Mouse (Mus musculus): ENCODE results near the gene Abcf1.
"Not testable (repeated sequence)": the region's sequence is repeated elsewhere in the genome, so short reads cannot be mapped to it uniquely, and the experiment has no call there.

Gene Abcf1

DNA sequence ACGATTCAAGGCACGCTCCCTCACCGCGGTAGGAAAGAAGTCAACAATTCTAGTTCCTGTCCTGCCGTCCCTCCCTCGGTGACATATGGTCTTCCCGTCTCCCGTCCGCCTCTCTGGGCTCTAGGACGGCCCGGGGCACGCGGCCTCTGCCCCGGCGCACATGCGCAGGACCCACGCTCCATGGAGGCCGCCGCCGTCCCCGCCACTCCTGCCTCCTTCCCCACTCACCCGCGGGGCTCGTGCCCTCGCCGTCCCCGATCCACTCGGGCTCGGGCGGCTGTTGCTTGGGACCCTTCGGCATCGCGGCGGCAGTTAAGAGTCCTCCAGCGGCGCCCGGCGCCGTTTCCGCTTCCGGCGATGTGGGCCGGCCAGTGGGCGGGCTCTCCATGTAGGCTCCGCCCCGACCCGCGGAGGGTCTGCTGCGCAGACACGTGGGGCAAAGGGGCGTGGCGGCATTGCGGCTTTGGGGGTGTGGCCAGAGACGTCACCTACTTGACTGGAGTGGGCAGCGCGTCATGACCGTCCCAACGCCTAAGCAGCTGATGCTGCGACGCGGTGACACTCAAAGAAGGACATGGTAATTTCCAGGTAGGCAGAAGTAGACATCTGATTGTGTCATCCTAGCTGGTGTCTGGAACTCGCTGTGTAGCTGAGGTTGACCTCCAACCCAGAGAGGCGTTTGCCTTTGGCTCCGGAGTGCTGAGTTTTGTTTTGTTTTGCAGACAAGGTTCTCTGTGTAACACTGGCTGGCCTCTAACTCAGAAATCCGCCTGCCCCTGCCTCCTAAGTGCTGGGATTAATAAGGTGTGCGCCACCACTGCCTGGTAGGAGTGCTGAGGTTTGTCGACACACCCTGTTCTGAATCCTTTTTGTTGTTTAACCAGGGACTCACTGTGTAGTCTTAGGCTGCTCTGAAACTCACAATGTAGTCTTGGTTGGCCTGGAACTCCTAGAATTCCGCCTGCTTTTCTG, at the start of gene Abcf1:
Gene Abcf1 (minus strand): TSS at position 344 of the 972 bp plus-strand sequence.
- peak; percentile 100 for DNase-seq (ENCODE audit: low spot score in 2 of 2)

DNA sequence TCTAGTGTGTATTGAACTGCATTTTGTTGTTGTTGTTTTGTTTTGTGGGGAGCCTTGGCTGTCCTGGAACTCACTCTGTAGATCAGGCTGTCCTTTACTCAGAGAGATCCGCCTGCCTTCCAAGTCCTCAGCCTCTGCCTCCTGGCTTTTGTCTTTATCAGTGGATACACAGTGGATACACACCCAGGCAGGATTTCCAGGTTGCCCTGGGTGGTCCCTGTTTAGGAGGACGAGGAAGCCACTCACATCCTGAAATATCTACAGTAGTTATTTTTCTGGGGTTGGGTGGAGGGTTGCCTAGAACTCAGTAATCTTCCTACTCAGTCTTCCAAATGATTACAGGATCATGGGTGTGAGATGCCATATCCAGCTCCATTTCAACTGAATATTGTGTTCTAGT, 49.4 kb upstream of the Abcf1 start:
- peak; percentile 26 to 63 for DNase-seq (ENCODE audit: low spot score in 2 of 2)

GRCm38 (mm10) chr17:36017046-36017445, 47.5 kb upstream of the Abcf1 start:
- no peak for DNase-seq (ENCODE audit: low spot score in 2 of 2)

DNA sequence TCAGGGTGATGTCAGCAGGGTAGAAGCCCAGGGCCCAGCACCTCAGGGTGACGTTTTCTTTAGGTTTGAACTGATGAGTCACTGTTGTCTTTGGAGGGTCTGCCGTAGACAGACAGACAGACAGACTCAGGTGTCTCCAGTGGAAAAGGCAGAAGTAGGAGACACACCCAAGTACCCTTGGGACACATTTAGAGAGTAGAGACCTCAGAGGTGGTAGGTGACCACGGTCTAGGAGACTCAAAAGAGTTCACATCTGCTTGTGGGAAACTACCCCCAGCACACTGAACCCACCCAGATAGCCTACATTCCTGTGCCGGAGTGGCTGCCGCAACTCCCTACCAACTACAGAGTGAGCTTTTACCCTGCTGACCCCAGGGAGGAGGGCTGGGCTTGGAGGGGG, 45.4 kb upstream of the Abcf1 start:
- DNase-seq (ENCODE audit: low spot score in 2 of 2): no peak

DNA sequence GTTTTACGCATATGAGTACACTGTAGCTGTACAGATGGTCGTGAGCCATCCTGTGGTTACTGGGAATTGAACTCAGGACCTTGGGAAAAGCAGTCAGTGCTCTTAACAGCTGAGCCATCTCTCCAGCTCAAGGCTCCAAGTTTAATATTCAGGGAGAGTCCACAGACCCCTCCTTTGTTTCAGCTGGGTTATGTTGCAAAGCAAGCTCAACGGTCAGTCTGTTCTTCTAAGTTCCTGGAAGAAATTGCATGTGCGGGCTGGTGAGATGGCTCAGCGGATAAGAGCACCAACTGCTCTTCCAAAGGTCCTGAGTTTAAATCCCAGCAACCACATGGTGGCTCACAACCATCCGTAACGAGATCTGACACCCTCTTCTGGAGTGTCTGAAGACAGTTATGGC, 34.8 kb upstream of the Abcf1 start:
- DNase-seq (ENCODE audit: low spot score in 2 of 2): not testable (repeated sequence)

GRCm38 (mm10) chr17:36003331-36003730, 33.8 kb upstream of the Abcf1 start:
- DNase-seq (ENCODE audit: low spot score in 2 of 2): no peak

GRCm38 (mm10) chr17:36001966-36002365, 32.4 kb upstream of the Abcf1 start:
- peak; percentile 77 to 79 for DNase-seq (ENCODE audit: low spot score in 2 of 2)

DNA sequence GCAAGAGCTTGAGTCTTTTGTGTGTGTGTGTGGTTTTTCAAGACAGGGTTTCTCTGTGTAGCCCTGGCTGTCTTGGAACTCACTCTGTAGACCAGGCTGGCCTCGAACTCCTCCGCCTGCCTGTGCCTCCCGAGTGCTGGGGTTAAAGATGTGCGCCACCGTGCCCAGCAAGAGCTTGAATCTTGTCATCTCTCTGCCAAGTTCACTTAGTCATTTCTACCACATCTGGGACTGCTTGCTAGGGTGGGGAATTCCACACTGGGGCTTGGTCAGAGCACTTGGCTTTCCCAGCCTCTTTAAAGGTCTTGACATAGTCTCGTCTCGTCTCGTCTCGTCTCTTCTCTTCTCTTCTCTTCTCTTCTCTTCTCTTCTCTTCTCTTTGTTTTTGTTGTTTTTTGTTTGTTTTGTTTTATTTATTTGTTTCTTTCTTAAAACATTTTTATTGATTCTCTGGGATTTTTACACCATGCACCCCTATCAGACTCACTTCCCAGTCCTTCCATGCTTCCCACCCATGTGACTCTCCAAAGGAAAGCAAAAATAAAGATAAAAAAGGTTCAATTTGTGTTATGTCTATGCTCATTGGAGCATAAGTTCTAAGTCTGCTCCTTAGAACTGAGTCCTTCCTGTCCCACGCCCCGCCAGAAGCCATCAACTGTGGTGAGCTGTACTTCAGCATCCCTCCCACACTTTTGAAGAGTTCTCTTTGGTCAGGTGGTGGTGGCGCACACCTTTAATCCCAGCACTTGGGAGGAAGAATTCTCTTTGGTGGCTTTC, 31.7 kb upstream of the Abcf1 start:
- DNase-seq (ENCODE audit: low spot score in 2 of 2): peak in 1 of 2 experiments; percentile 62

DNA sequence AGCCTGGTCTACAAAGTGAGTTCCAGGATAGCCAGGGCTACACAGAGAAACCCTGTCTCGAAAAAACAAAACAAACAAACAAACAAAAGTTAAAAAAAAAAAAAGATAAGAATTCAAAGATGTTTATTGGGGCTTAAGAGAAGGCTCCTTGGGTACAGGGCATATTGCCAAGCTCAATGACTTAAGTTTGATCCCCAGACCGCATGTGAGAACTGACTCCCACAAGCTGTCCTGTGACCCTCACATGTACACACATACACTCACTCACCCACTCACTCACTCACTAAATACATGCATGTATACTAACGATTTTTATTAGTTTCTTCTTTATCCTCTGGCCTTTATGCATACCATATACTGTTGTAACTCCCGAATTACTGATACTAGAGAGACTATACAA, 30.8 kb upstream of the Abcf1 start:
- peak in 1 of 2 experiments; percentile 42 for DNase-seq (ENCODE audit: low spot score in 2 of 2)

- DNase-seq (ENCODE audit: low spot score in 2 of 2): peak in 1 of 2 experiments; percentile 47
Measured at GRCm38 (mm10) chr17:35999356-35999755, 29.8 kb upstream of the Abcf1 start.

- no peak for DNase-seq (ENCODE audit: low spot score in 2 of 2)
Measured at GRCm38 (mm10) chr17:35998545-35999305, 29.2 kb upstream of the Abcf1 start.

DNA sequence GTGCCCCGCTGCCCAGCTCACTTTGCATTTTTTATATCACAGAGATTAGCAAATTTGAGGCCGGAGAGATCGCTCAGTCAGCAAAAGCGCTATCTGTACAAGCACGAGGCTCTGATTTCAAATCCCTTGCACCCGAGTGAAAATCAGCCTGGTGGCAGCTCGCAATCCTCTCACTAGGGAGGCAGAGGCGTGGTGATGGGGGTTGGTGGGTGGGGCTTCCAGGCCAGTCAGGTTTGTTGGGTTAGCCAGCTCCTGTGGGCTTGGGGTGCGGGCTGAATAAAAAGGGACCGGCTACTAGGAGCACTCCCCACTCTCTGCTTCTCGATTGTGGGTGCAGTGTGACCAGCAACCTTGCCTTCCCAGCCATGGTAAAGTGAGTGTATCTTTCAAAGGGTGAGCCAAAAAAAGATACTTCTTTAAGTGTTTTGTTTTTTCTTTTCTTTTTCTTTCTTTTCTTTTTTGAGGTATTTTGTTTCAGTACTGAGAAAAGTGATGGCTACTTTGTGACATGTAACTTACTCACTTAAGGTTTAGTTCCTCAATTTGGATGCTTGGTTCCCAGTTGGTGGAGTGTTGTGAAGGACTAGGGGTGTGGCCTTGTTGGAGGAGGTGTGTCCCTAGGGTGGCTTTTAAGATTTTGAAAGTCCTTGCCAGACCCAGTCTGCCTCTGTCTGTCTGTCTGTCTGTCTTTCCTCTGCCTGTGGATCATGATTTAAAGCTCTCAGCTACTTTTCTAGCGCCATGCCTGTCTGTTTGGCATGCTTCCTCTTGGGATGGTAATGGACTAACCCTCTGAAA, 28.4 kb upstream of the Abcf1 start:
- peak; percentile 71 to 81 for DNase-seq (ENCODE audit: low spot score in 2 of 2)

GRCm38 (mm10) chr17:35996949-35997348, 27.4 kb upstream of the Abcf1 start:
- peak; percentile 99 for DNase-seq (ENCODE audit: low spot score in 2 of 2)

- DNase-seq (ENCODE audit: low spot score in 2 of 2): no peak
Measured at GRCm38 (mm10) chr17:35994879-35995240, 25.3 kb upstream of the Abcf1 start.

- peak; percentile 82 to 87 for DNase-seq (ENCODE audit: low spot score in 2 of 2)
Measured at GRCm38 (mm10) chr17:35994175-35994878, 24.8 kb upstream of the Abcf1 start.

DNA sequence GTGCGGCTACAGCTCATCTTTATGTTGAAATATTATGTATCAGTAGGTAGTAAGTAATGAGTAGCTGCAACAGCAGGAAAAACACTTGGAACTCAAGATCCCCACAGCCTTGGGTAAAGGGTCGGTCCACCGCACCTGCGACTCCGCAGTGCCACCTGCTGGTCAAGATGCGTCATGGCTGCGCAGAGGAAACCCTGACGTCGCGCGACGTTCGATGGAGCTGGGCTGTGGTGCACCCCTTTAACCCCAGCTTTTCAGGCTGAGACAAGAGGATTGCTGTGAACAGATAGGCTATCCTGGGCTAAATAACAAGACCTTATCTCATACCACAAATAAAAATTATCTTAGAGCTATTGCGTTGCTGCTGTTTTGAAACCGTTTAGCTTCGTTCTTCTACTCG, 24.1 kb upstream of the Abcf1 start:
- peak; percentile 82 to 95 for DNase-seq (ENCODE audit: low spot score in 2 of 2)

DNA sequence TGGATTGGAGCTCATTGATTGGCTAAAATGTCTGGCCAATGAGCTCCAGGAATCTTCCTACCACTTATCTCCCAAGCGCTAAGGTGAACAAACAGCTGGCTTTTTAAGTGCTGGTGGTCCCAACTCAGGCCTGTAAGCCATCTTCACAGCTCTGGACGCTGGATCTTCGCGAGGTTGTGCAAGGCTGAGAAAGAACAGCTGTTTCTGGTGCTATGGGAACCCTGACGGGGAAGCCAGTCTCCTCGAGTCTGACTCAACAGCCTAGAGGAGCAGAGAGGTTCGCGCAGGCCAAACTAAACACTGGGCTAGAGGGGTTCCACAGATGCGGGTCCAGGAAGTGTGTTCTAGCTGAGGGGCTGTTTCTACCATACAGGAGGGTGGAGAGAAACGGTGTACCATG, 22.2 kb upstream of the Abcf1 start:
- no peak for DNase-seq (ENCODE audit: low spot score in 2 of 2)

GRCm38 (mm10) chr17:35981776-35982175, 12.2 kb upstream of the Abcf1 start:
- DNase-seq (ENCODE audit: low spot score in 2 of 2): no peak

GRCm38 (mm10) chr17:35980363-35980754, 10.8 kb upstream of the Abcf1 start:
- DNase-seq (ENCODE audit: low spot score in 2 of 2): no peak

All from spleen, postnatal 4 days (tissue).